Mouse (Mus musculus): ENCODE data around the gene Atrip.

Gene Atrip

GRCm38 (mm10) chr9:109058006-109058765 lies 15.7 kb downstream of the Atrip start:
- peak; percentile 22 to 25 for DNase-seq (ENCODE audit: low spot score in 2 of 2)

GRCm38 (mm10) chr9:109057543-109057942 lies 16.4 kb downstream of the Atrip start:
- peak; percentile 48 to 68 for DNase-seq (ENCODE audit: low spot score in 2 of 2)

- no peak for DNase-seq (ENCODE audit: low spot score in 2 of 2)
These were observed 17.0 kb downstream of the Atrip start for GRCm38 (mm10) chr9:109056916-109057315.

- DNase-seq (ENCODE audit: low spot score in 2 of 2) = no peak
These were observed 17.7 kb downstream of the Atrip start for GRCm38 (mm10) chr9:109056081-109056690.

- DNase-seq (ENCODE audit: low spot score in 2 of 2) = no peak
These were observed 18.5 kb downstream of the Atrip start for GRCm38 (mm10) chr9:109055271-109056030.

GRCm38 (mm10) chr9:109054712-109055111 lies 19.2 kb downstream of the Atrip start:
- DNase-seq (ENCODE audit: low spot score in 2 of 2) = peak; percentile 86 to 89

- DNase-seq (ENCODE audit: low spot score in 2 of 2) = no peak
These were observed 20.1 kb downstream of the Atrip start for GRCm38 (mm10) chr9:109053851-109054250.

- DNase-seq (ENCODE audit: low spot score in 2 of 2) = no peak
These were observed 20.6 kb downstream of the Atrip start for GRCm38 (mm10) chr9:109053366-109053765.

GRCm38 (mm10) chr9:109052490-109053260 lies 21.2 kb downstream of the Atrip start:
- DNase-seq (ENCODE audit: low spot score in 2 of 2) = peak; percentile 72 to 73

GRCm38 (mm10) chr9:109051651-109052489 lies 22.1 kb downstream of the Atrip start:
- DNase-seq (ENCODE audit: low spot score in 2 of 2) = peak; percentile 80 to 84

- peak; percentile 82 for DNase-seq (ENCODE audit: low spot score in 2 of 2)
These were observed 22.9 kb downstream of the Atrip start for GRCm38 (mm10) chr9:109051011-109051501.

- DNase-seq (ENCODE audit: low spot score in 2 of 2) = peak; percentile 22 to 30
These were observed 23.3 kb downstream of the Atrip start for GRCm38 (mm10) chr9:109050674-109050997.

- DNase-seq (ENCODE audit: low spot score in 2 of 2) = peak; percentile 57 to 66
These were observed 23.8 kb downstream of the Atrip start for GRCm38 (mm10) chr9:109049996-109050673.

GRCm38 (mm10) chr9:109049316-109049715 lies 24.6 kb downstream of the Atrip start:
- DNase-seq (ENCODE audit: low spot score in 2 of 2) = no peak

GRCm38 (mm10) chr9:109046306-109046705 lies 27.6 kb downstream of the Atrip start:
- DNase-seq (ENCODE audit: low spot score in 2 of 2) = peak; percentile 78 to 85

- no peak for DNase-seq (ENCODE audit: low spot score in 2 of 2)
These were observed 32.6 kb downstream of the Atrip start for GRCm38 (mm10) chr9:109041351-109041750.

- DNase-seq (ENCODE audit: low spot score in 2 of 2) = no peak
These were observed 33.0 kb downstream of the Atrip start for GRCm38 (mm10) chr9:109040906-109041305.

GRCm38 (mm10) chr9:109040216-109040615 lies 33.7 kb downstream of the Atrip start:
- no peak for DNase-seq (ENCODE audit: low spot score in 2 of 2)

- no peak for DNase-seq (ENCODE audit: low spot score in 2 of 2)
These were observed 34.2 kb downstream of the Atrip start for GRCm38 (mm10) chr9:109039681-109040080.

- peak in 1 of 2 experiments; percentile 31 for DNase-seq (ENCODE audit: low spot score in 2 of 2)
These were observed 35.0 kb downstream of the Atrip start for GRCm38 (mm10) chr9:109038901-109039364.

All from spleen, postnatal 36 days (tissue).